Mouse (Mus musculus) brain, embryonic 14.5 days (tissue): ENCODE measurements around the gene Dpm3.

Experiments
- CTCF ChIP-seq: fragments of 200-500 bp; IDR thresholded peaks from 2 replicates; pipeline ENCODE4 v1.5.1; 2012; ENCODE audit warnings: inconsistent platforms, mild to moderate bottlenecking, moderate library complexity, borderline replicate concordance; ENCODE audit not compliant: insufficient read depth, insufficient read length; ENCODE audit errors: extremely low read depth
- POLR2A ChIP-seq: fragments of 200-500 bp; IDR thresholded peaks from 2 replicates; pipeline ENCODE4 v1.6.1; 2012; ENCODE audit warnings: mild to moderate bottlenecking, inconsistent platforms, borderline replicate concordance; ENCODE audit not compliant: poor library complexity, insufficient read depth, insufficient read length, severe bottlenecking; ENCODE audit errors: extremely low read depth

- TF ChIP-seq POLR2A, result no peak
- TF ChIP-seq CTCF, result no peak
Observed at GRCm38 (mm10) chr3:89210162-89210561, 49.0 kb upstream of the Dpm3 start.
